Mouse (Mus musculus): ENCODE results near the gene St5. TPM values are rescaled to one million over a fixed set of nuclear protein-coding genes. Genes with fewer than 3 reads are reported as not detected.
A peak's percentile ranks its signal among the peaks of the same experiment; 100 is the strongest.

The St5 gene
- total RNA-seq (2022): 10 to 100 TPM; 21.3 to 28.7 (median 22.7) TPM

DNA sequence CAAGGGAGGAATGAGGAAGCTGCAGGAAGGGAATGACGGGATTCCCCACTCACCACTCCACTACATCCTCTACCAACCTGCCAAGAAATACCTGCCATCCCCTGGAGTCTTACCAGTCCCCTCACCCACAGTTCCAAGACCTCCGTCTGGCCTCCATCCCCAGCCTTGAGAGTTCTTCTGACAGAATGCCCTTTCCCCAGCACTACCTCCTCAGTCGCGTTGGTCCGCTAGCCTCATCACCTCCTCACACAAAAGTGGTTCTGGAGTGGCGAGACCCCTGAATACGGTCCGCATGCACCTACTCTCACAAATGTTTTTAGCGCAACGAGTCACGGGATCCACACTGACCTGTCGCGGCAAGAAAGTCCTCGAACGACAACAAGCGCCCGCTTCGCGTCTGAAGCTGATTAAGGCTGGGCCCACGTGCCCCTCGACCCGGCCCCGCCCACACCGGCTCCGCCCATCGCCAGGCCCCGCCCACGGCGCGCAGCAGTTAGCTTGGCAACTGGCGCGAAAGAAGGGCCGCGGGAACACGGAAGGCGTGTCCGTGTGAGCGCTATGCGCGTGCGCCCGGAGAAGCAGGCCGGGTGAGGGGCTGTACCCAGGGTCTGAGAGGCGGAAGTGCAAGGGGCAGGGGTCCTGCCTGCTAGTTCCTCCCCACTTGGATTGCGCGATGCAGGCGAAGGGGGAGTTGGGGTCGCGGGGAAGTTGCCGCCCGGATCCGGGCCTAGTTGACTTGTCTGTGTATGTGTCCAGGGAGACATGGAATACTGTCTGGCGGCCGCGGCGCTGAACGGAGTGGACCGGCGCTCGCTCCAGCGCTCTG lies at the start of gene St5, which contains the start of gene Akip1:
TSS of gene St5 (minus strand) at position 416 of the 826 bp plus-strand sequence.
TSS of gene Akip1 (plus strand) at position 501 of the 826 bp plus-strand sequence.
- peak; percentile 94 for DNase-seq (ENCODE audit: low spot score)

- peak; percentile 84 for DNase-seq (ENCODE audit: low spot score)
Observed at GRCm38 (mm10) chr7:109752008-109752925, 48.9 kb upstream of the St5 start, which contains the start of gene Tmem9b. TSS of gene Tmem9b (minus strand) at chr7:109752875.

DNA sequence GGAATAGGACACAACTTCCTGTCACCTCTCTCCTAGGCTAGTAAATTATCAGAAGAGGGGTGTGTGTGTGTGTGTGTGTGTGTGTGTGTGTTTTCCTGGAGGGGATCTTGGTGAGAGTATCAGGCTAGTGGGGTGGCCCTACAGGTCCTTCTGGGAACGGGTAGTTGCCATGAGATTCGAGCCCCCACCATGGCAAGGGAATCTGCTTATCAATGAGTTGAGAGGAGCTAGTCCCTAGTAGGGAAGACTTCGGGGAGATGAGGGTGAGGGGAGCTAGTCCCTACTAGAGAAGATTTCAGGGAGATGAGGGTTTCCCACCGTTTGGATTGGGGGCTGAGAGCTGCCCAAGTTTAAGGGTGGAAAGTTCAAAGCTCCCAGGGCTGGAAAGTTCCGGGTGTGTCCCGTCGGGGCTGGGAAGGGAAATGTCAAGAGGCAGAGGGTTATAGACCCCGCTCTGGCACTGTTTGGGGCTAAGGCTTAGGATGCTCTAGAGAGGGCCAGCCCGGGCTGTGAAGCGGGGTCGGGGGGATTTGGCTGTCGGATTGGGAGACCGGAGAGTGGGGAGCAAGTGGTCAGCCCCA lies 48.1 kb upstream of the St5 start:
- DNase-seq (ENCODE audit: low spot score): peak; percentile 11

- no peak for DNase-seq (ENCODE audit: low spot score)
Observed at GRCm38 (mm10) chr7:109747747-109748146, 44.3 kb upstream of the St5 start.

DNA sequence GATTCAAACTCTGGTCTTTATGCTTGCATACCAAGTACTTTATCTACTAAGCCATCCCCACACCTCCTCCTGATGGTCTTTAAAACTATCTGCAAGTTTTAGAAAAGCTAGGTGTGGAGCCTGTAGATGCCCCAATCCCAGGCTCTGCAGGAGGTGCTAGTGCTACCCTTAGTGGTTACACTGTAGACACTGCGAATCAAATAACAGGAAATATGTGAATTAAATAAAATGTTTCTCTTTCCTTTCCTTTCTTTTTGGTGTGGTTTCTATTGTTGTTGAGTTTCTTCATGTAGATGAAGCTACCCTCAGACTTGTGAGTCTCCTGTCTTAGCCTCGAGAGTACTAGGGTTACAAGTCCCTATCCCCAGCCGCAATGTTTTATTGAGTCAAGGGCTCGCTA lies 38.3 kb upstream of the St5 start:
- no peak for DNase-seq (ENCODE audit: low spot score)

- no peak for DNase-seq (ENCODE audit: low spot score)
Observed at GRCm38 (mm10) chr7:109741060-109741459, 37.7 kb upstream of the St5 start.

GRCm38 (mm10) chr7:109739822-109740370 lies 36.5 kb upstream of the St5 start:
- no peak for DNase-seq (ENCODE audit: low spot score)

DNA sequence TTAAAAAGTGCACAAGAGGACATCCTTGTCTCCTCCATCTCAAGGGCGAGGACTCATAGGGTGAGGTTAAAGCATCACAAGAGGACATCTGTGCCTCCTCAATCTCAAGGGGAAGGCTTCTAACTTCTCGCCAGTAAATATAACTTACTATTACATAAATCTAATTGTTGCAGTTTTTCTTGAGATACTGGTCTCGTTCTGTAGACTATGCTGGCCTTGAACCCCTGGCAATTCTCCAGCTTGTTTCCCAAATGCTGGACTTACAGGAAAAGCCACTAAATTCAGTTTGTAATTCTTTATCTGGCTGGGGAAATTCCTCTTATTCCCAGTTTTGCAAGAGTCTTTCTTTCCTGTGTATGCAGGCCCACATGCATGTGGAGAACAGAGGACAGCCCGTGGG lies 31.4 kb upstream of the St5 start:
- no peak for DNase-seq (ENCODE audit: low spot score)

DNA sequence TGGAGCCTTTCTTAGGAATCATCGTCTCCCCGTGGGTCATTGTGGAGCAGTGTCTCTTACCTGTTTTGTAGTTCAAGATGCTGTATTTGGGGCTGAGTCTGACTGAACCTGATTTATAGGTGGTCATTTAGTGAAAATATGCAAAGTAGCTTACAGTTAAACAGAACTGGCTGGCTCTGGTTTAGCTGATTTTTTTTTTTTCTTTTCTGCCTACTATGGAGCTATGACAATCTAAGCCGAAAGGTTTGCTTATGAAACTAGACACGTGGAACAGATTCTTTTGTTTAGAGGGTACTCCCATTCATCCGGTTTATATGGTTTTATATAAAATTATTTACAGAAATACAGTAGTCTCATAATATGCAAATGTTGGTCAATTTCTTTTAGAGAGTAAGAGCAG lies 28.2 kb upstream of the St5 start, which contains the start of gene Ascl3:
TSS of gene Ascl3 (minus strand) at position 101 of the 400 bp plus-strand sequence.
- no peak for DNase-seq (ENCODE audit: low spot score)

- no peak for DNase-seq (ENCODE audit: low spot score)
Observed at GRCm38 (mm10) chr7:109723697-109724096, 20.3 kb upstream of the St5 start, which contains the start of gene BC051019. TSS of gene BC051019 (minus strand) at chr7:109723850.

GRCm38 (mm10) chr7:109723114-109723513 lies 19.7 kb upstream of the St5 start:
- DNase-seq (ENCODE audit: low spot score): no peak

- DNase-seq (ENCODE audit: low spot score): no peak
Observed at GRCm38 (mm10) chr7:109722618-109723017, 19.2 kb upstream of the St5 start.

DNA sequence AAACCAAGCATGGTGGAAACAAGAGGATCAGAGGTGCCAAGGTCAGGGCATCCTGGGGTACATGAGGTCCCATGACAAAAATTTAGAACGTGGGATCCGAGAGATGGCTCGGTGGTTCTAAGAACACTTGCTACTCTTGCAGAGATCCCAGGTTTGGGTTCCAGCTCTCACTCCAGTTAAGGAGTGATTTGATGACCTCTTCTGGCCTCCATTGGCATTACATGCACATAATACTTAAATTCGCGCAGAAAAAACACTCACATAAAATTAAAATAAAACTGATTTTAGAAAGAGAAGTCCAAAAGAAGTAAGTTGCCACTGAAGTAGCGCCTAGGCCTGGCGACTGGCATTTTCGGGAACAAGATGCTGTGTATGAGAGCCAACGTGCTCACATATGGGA lies 15.9 kb upstream of the St5 start:
- peak; percentile 48 for DNase-seq (ENCODE audit: low spot score)

- DNase-seq (ENCODE audit: low spot score): no peak
Observed at GRCm38 (mm10) chr7:109713434-109713982, 10.1 kb upstream of the St5 start.

GRCm38 (mm10) chr7:109712198-109712597 lies 8.8 kb upstream of the St5 start:
- DNase-seq (ENCODE audit: low spot score): no peak

DNA sequence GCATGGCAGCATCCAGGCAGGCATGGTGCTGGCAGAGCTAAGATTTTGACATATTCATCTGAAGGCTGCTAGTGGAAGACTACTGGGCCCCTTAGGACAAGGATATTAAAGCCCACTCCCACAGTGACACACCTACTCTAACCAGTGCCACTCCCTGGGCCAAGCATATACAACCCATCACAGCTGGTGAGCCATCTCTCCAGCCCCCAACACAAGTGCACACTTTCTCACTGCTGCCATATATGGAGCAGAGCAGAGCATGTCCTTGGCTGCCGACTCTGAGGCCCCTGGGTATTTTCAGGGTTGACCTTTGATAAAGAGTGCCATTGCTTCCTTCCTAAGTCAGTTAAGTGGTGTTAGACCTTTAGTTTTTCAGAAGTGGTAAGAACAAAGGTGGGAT lies 6.7 kb upstream of the St5 start:
- DNase-seq (ENCODE audit: low spot score): no peak

DNA sequence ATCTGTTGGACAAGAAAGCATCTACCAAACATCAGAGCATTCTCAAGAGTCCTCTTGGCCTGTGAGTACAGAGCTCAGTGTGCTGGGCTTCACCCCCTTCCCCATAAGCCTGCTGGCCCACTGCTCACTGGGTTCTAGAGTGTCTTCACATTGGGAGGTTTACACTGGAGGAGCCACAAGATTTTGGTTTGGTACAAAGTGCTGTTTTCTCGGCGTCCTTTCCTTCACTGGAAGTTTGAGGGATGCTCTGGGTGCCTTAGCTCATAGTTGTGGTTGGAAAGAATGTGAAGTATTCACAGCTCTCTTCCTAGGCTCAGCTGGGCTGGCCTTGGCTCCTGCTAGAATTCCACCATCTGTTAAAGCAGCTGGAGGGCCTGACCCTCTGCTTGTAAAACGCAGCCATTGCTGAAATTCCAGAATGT lies 5.6 kb upstream of the St5 start:
- peak; percentile 71 for DNase-seq (ENCODE audit: low spot score)

GRCm38 (mm10) chr7:109707023-109707785 lies 3.8 kb upstream of the St5 start:
- peak; percentile 57 for DNase-seq (ENCODE audit: low spot score)

GRCm38 (mm10) chr7:109704461-109704860 lies 1.1 kb upstream of the St5 start:
- no peak for DNase-seq (ENCODE audit: low spot score)

DNA sequence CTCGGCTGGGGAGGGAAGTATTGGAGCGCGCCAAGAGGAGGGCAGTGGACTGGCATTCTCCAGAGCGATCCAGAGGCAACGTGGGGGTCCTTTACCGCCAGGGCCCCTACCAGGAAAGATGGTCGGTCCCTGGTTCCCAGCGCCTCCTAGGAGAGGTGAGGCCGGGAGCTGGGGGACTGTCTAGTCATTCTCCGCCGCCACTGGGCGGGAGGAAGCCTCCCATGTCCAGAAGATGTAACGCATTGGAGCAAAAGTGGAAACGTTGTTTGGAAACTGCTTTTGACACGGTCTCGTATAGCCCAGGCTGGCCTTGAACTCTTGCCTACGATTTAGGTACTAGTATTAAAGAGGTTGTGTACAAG lies 592 bp upstream of the St5 start:
- no peak for DNase-seq (ENCODE audit: low spot score)
